Mouse (Mus musculus) layer of hippocampus, adult 18-20 months (tissue): Measurements from ENCODE around the gene Zbtb4. TPM values are rescaled to one million over a fixed set of nuclear protein-coding genes. Genes with fewer than 3 reads are reported as not detected.

Experiments
- total RNA-seq, 2 experiments: library from RNA; stranded (reverse); gene quantifications; 2 replicates each; pipeline ENCODE4 v1.2.3; 2021

The Zbtb4 gene
- total RNA-seq, 2 experiments from 2014 or later, result 147 to 152 TPM

Other genes starting within 250 kb of the Zbtb4 start
- gene Dnah2, start 216.8 kb upstream of the Zbtb4 start, total RNA-seq, result 1 to 10 TPM; 3.9 to 4.3 TPM
- gene Efnb3, start 205.7 kb upstream of the Zbtb4 start, total RNA-seq, result 100 to 1,000 TPM; 126 to 137 TPM
- 10 to 100 TPM; 14.3 to 14.8 TPM for gene Wrap53, start 185.7 kb upstream of the Zbtb4 start, total RNA-seq
- 10 to 100 TPM; 25.5 to 26.9 TPM for gene Trp53, start 185.6 kb upstream of the Zbtb4 start, total RNA-seq
- 100 to 1,000 TPM; 402 to 407 TPM for gene Atp1b2, start 160.0 kb upstream of the Zbtb4 start, total RNA-seq
- not detected for gene Shbg, start 148.0 kb upstream of the Zbtb4 start, total RNA-seq
- 10 to 100 TPM in 1 of 2 experiments, 1 to 10 TPM in 1; 9.5 to 12.1 TPM for gene Sat2, start 143.9 kb upstream of the Zbtb4 start, total RNA-seq
- 100 to 1,000 TPM; 139 to 142 TPM for gene Fxr2, start 132.9 kb upstream of the Zbtb4 start, total RNA-seq
- not detected for gene Sox15, start 110.6 kb upstream of the Zbtb4 start, total RNA-seq
- 10 to 100 TPM; 56.2 to 60.3 TPM for gene Mpdu1, start 103.3 kb upstream of the Zbtb4 start, total RNA-seq
- gene Cd68, start 99.8 kb upstream of the Zbtb4 start, total RNA-seq, result 10 to 100 TPM; 13.1 to 13.8 TPM
- gene Eif4a1, start 93.5 kb upstream of the Zbtb4 start, total RNA-seq, result 100 to 1,000 TPM; 325 to 357 TPM
- gene Senp3, start 83.8 kb upstream of the Zbtb4 start, total RNA-seq, result 10 to 100 TPM; 96.1 to 97.5 TPM
- gene Tnfsf13, start 80.1 kb upstream of the Zbtb4 start, total RNA-seq, result 1 to 10 TPM; 1.9 to 2.0 TPM
- 10 to 100 TPM; 11.4 to 12.4 TPM for gene Tnfsf12, start 70.1 kb upstream of the Zbtb4 start, total RNA-seq
- 1 to 10 TPM; 1.2 to 1.6 TPM for gene Tnfsfm13, start 69.8 kb upstream of the Zbtb4 start, total RNA-seq
- 10 to 100 TPM; 55.6 to 55.9 TPM for gene Polr2a, start 7.3 kb upstream of the Zbtb4 start, total RNA-seq
- gene Slc35g3, start 3.9 kb upstream of the Zbtb4 start, total RNA-seq, result not detected
- 1 to 10 TPM in 1 of 2 experiments, under 1 TPM in 1; 0.52 to 1.0 TPM for gene Chrnb1, start 30.0 kb downstream of the Zbtb4 start, total RNA-seq
- gene Fgf11, start 35.9 kb downstream of the Zbtb4 start, total RNA-seq, result 10 to 100 TPM; 27.4 to 27.6 TPM
- gene Tmem102, start 39.7 kb downstream of the Zbtb4 start, total RNA-seq, result not detected
- not detected for gene Gm39566, start 49.4 kb downstream of the Zbtb4 start, total RNA-seq
- gene Spem2, start 52.6 kb downstream of the Zbtb4 start, total RNA-seq, result not detected
- under 1 TPM in 1 of 2 experiments, not detected in 1; 0.62 TPM for gene Spem1, start 56.3 kb downstream of the Zbtb4 start, total RNA-seq
- gene Nlgn2, start 71.9 kb downstream of the Zbtb4 start, total RNA-seq, result 100 to 1,000 TPM; 191 to 196 TPM
- gene Tmem256, start 72.6 kb downstream of the Zbtb4 start, total RNA-seq, result 100 to 1,000 TPM; 110 to 117 TPM
- gene Plscr3, start 80.5 kb downstream of the Zbtb4 start, total RNA-seq, result 10 to 100 TPM; 15.9 to 16.1 TPM
- gene Tnk1, start 92.8 kb downstream of the Zbtb4 start, total RNA-seq, result not detected
- not detected for gene Tmem95, start 112.1 kb downstream of the Zbtb4 start, total RNA-seq
- 1 to 10 TPM; 1.3 to 1.4 TPM for gene Kctd11, start 115.5 kb downstream of the Zbtb4 start, total RNA-seq
- gene Acap1, start 129.6 kb downstream of the Zbtb4 start, total RNA-seq, result not detected
- gene 2810408A11Rik, start 135.1 kb downstream of the Zbtb4 start, total RNA-seq, result under 1 TPM; 0.17 to 0.58 TPM
- 100 to 1,000 TPM; 108 to 114 TPM for gene Neurl4, start 135.2 kb downstream of the Zbtb4 start, total RNA-seq
- gene Gps2, start 148.0 kb downstream of the Zbtb4 start, total RNA-seq, result 10 to 100 TPM; 35.7 to 36.1 TPM
- 100 to 1,000 TPM; 438 to 463 TPM for gene Eif5a, start 156.0 kb downstream of the Zbtb4 start, total RNA-seq
- gene Ybx2, start 169.9 kb downstream of the Zbtb4 start, total RNA-seq, result 1 to 10 TPM; 8.7 to 9.2 TPM
- gene Slc2a4, start 182.3 kb downstream of the Zbtb4 start, total RNA-seq, result 1 to 10 TPM; 3.4 to 3.5 TPM
- not detected for gene Cldn7, start 198.9 kb downstream of the Zbtb4 start, total RNA-seq
- gene Ctdnep1, start 215.2 kb downstream of the Zbtb4 start, total RNA-seq, result 100 to 1,000 TPM; 110 to 111 TPM
- 10 to 100 TPM; 76.7 to 80.1 TPM for gene Elp5, start 216.6 kb downstream of the Zbtb4 start, total RNA-seq
- gene Gabarap, start 225.2 kb downstream of the Zbtb4 start, total RNA-seq, result 100 to 1,000 TPM; 238 to 240 TPM
- gene Phf23, start 229.9 kb downstream of the Zbtb4 start, total RNA-seq, result 10 to 100 TPM; 50.3 TPM
- 10 to 100 TPM; 33.0 to 38.7 TPM for gene Dvl2, start 234.7 kb downstream of the Zbtb4 start, total RNA-seq
- 10 to 100 TPM; 56.4 to 67.1 TPM for gene Acadvl, start 249.5 kb downstream of the Zbtb4 start, total RNA-seq